Mouse (Mus musculus) limb, embryonic 15.5 days (tissue): ENCODE measurements around the gene Slc31a2. TPM values are rescaled to one million over a fixed set of nuclear protein-coding genes. Genes with fewer than 3 reads are reported as not detected.

Experiments
- ATAC-seq: fragments of 200-750 bp; cut with Nextera tagmentation; 2 replicates; pipeline ENCODE4 v1.8.0; 2017; ENCODE audit warnings: low read depth, moderate TSS enrichment; ENCODE audit not compliant: insufficient number of reproducible peaks, low FRiP score, low TSS enrichment
- H3K27ac ChIP-seq: fragments of 300-500 bp; sonication (generic); 2 replicates; pipeline ENCODE4 v1.5.1; 2015; ENCODE audit warnings: moderate library complexity, mild to moderate bottlenecking, inconsistent platforms
- H3K27me3 ChIP-seq: fragments of 300-500 bp; sonication (generic); 2 replicates; pipeline ENCODE4 v1.6.1; 2015; ENCODE audit warnings: inconsistent platforms
- H3K36me3 ChIP-seq: fragments of 300-500 bp; sonication (generic); 2 replicates; pipeline ENCODE4 v1.6.1; 2015; ENCODE audit warnings: inconsistent platforms
- H3K4me1 ChIP-seq: fragments of 300-500 bp; sonication (generic); 2 replicates; pipeline ENCODE4 v1.6.1; 2015; ENCODE audit warnings: inconsistent platforms
- H3K4me2 ChIP-seq: fragments of 300-500 bp; sonication (generic); 2 replicates; pipeline ENCODE4 v1.6.1; 2015; ENCODE audit warnings: mild to moderate bottlenecking, inconsistent platforms
- H3K4me3 ChIP-seq: fragments of 300-500 bp; sonication (generic); 2 replicates; pipeline ENCODE4 v1.5.1; 2015; ENCODE audit warnings: mild to moderate bottlenecking, inconsistent platforms
- H3K9ac ChIP-seq: fragments of 300-500 bp; sonication (generic); 2 replicates; pipeline ENCODE4 v1.6.1; 2015; ENCODE audit warnings: inconsistent platforms
- H3K9me3 ChIP-seq: fragments of 300-500 bp; sonication (generic); 2 replicates; pipeline ENCODE4 v1.6.1; 2016; ENCODE audit warnings: inconsistent platforms
- WGBS: fragments of 180-500 bp; shearing (Covaris S2); methylation state at CpG from one replicate; pipeline ENCODE4 v1.1.7; 2015; 5-methylcytosine and 5-hydroxymethylcytosine counted together
- polyA plus RNA-seq: library from polyadenylated mRNA; unstranded; fragments of >200 nt; fragmentation: Nextera tagmentation; extraction: Ambion mirVana; gene quantifications from 2 replicates; pipeline ENCODE4 v1.2.1, GENCODE M21; 2015

Gene Slc31a2
- polyA plus RNA-seq, result 49.7 and 51.4 TPM in 2 replicates

DNA sequence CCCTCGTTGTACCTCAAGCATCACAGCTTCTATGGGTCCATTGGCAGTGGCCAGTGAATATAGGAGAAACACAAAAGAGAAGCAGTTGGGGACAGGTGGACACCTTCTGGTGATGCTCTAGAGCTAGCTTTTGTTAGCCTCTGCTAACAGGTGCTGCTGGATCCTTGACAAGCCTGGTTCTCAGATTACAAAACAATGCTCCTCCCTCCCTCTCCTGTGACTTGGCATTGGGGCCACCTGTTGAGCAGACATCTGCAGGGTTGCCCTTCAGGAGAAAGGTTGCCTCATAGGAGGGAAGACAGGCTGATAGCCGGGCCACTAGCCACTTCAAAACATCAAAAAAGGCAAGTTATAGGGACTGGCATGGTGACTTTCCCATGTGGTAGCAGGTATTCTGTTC, at the start of gene Slc31a2:
Gene Slc31a2, plus strand, starts transcription at position 287 of the 400 bp plus-strand sequence.
- no peak for ATAC-seq
- no peaks in the 10 kb centered on the region for H3K9me3 ChIP-seq

DNA sequence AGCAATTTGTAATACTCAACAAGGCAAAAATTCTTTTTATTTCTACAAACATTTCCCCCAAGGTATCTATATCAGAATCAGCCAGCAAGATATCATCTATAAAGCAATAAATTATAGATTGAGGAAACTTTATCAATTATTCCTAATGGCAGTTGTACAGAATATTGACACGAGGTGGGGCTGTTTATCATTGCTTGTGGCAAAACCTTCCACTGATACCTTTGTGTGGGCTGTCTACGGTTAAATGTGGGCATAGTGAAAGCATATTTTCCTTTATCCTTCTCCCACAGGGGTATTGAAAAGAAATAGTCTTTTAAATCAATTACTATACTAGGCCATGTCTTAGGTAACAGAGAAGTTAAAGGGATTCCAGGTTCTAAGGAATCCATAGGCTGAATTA, 48.9 kb upstream of the Slc31a2 start:
- Histone ChIP-seq H3K9ac (no peak overlapping the region), H3K4me1 (peaks cover 2% of the 10 kb centered on the region; the same call in 1 of the 2 replicates), H3K9me3 (no peaks in the 10 kb centered on the region), H3K27me3 (no peaks in the 10 kb centered on the region), H3K27ac (no peak overlapping the region), H3K4me3 (no peak overlapping the region), H3K36me3 (no peaks in the 10 kb centered on the region), H3K4me2 (no peak overlapping the region)
- no peak for ATAC-seq
- 70% methylated on average over 2 of the region's 2 CpGs for whole genome bisulfite sequencing

More for the DNA sequence above, at the start of gene Slc31a2:
- Histone ChIP-seq H3K36me3 (no peaks in the 10 kb centered on the region), H3K4me2 (no peak within 1 kb of the TSS), H3K27me3 (no peaks in the 10 kb centered on the region), H3K27ac (no peak within 1 kb of the TSS), H3K9ac (no peak within 1 kb of the TSS), H3K4me1 (0 out of 2 replicates have a peak, but pooled peaks cover 4% of the 10 kb centered on the region), H3K4me3 (no peak within 1 kb of the TSS)
- WGBS, result 45% methylated on average over 2 of the region's 2 CpGs

GRCm38 (mm10) chr4:62228391-62228790, 34.0 kb upstream of the Slc31a2 start:
- H3K36me3 ChIP-seq, result no peaks in the 10 kb centered on the region
- no peaks in the 10 kb centered on the region for H3K4me1 ChIP-seq
- no peaks in the 10 kb centered on the region for H3K9me3 ChIP-seq
- no peak for ATAC-seq
- no peak overlapping the region for H3K27ac ChIP-seq
- H3K4me2 ChIP-seq, result no peak overlapping the region
- 35% methylated on average over 10 of the region's 10 CpGs for WGBS
- H3K27me3 ChIP-seq, result no peaks in the 10 kb centered on the region
- H3K4me3 ChIP-seq, result no peak overlapping the region
- H3K9ac ChIP-seq, result no peak overlapping the region

DNA sequence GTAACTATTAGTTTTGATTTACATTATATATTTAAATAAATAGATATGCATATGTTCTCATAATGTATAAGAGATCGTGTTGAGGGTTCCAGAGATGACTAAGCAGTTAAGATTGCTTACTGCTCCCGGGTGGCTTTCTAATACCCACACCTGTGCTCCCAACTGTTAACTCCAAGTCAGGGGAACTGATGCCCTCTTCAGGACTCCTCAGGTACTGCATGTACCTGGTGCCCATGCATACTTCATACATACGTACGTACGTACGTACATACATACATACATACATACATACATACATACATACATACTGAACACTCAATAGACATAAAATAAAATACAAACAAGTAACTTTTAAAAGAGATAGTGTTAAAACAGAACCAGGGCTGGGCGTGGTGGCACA, 32.9 kb upstream of the Slc31a2 start:
- H3K9ac ChIP-seq, result no peak overlapping the region
- H3K4me1 ChIP-seq, result no peaks in the 10 kb centered on the region
- 88% methylated on average over 7 of the region's 7 CpGs for WGBS
- H3K4me2 ChIP-seq, result no peak overlapping the region
- no peak overlapping the region for H3K4me3 ChIP-seq
- H3K27ac ChIP-seq, result no peak overlapping the region
- ATAC-seq, result no peak
- no peaks in the 10 kb centered on the region for H3K27me3 ChIP-seq
- no peaks in the 10 kb centered on the region for H3K36me3 ChIP-seq
- H3K9me3 ChIP-seq, result no peaks in the 10 kb centered on the region

- no peak overlapping the region for H3K4me2 ChIP-seq
- no peak overlapping the region for H3K9ac ChIP-seq
- no peaks in the 10 kb centered on the region for H3K27me3 ChIP-seq
- H3K4me3 ChIP-seq, result no peak overlapping the region
- 75% methylated on average over 1 of the region's 1 CpGs for WGBS
- no peaks in the 10 kb centered on the region for H3K9me3 ChIP-seq
- no peak overlapping the region for H3K27ac ChIP-seq
- no peaks in the 10 kb centered on the region for H3K36me3 ChIP-seq
- H3K4me1 ChIP-seq, result no peaks in the 10 kb centered on the region
- ATAC-seq, result no peak
Measured at GRCm38 (mm10) chr4:62230153-62230552, 32.2 kb upstream of the Slc31a2 start.

GRCm38 (mm10) chr4:62230769-62231168, 31.6 kb upstream of the Slc31a2 start, which contains the start of gene Zfp37:
Gene Zfp37 (minus strand): TSS chr4:62231047.
- Histone ChIP-seq H3K9ac (no peak within 1 kb of the TSS), H3K9me3 (no peaks in the 10 kb centered on the region), H3K27ac (no peak within 1 kb of the TSS), H3K36me3 (no peaks in the 10 kb centered on the region), H3K27me3 (no peaks in the 10 kb centered on the region), H3K4me2 (no peak within 1 kb of the TSS), H3K4me1 (no peaks in the 10 kb centered on the region), H3K4me3 (no peak within 1 kb of the TSS)
- no peak for ATAC-seq
- WGBS, result 76% methylated on average over 13 of the region's 13 CpGs

DNA sequence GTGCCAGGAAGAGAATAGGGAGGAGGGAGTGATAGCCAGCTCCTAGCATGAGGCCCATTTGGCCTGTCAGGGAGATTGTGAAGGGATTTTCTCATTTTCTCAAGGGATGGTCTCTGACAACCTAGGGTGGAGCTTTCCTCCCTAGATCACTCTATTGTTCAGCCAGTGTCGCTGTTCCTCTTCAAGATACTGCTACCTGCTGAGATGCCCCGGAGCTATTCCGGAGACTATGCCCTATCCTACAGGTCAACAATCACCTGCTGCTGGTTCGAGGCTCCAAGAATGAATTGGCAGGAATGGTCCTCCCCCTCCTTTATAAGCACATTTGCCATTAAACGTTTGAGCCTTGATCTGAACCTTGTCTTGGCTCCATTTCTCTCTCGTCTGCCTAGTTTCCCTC, 21.8 kb upstream of the Slc31a2 start:
- ATAC-seq, result no peak
- no peaks in the 10 kb centered on the region for H3K4me1 ChIP-seq
- H3K36me3 ChIP-seq, result no peaks in the 10 kb centered on the region
- H3K9ac ChIP-seq, result no peak overlapping the region
- no peak overlapping the region for H3K4me2 ChIP-seq
- no peak overlapping the region for H3K27ac ChIP-seq
- 68% methylated on average over 6 of the region's 6 CpGs for WGBS
- H3K4me3 ChIP-seq, result no peak overlapping the region
- H3K9me3 ChIP-seq, result no peaks in the 10 kb centered on the region
- H3K27me3 ChIP-seq, result no peaks in the 10 kb centered on the region

DNA sequence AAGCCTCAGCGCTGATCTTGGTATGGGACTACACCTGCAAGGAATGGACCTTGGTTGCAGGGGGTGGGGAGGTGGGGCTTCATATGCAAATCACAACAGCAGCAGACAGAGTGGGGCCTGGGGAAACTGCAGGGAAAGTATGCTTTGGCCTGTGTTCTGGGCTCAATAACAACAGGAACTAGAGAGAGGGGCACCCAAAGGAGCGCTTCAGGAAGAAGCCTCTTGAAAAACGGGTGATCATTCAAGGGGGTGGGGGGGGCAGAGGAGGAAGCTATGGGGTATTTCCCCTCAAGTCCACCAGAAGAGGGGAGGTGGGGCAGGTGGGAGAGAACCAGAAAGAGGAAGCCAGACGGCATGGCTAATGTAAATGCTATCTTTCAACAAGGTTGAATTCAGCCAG, 14.0 kb upstream of the Slc31a2 start:
- Histone ChIP-seq H3K27ac (no peak overlapping the region), H3K4me3 (no peak overlapping the region), H3K9ac (no peak overlapping the region), H3K27me3 (no peaks in the 10 kb centered on the region), H3K4me1 (no peaks in the 10 kb centered on the region), H3K36me3 (no peaks in the 10 kb centered on the region), H3K9me3 (no peaks in the 10 kb centered on the region), H3K4me2 (no peak overlapping the region)
- ATAC-seq, result no peak
- 27% methylated on average over 4 of the region's 4 CpGs for WGBS

DNA sequence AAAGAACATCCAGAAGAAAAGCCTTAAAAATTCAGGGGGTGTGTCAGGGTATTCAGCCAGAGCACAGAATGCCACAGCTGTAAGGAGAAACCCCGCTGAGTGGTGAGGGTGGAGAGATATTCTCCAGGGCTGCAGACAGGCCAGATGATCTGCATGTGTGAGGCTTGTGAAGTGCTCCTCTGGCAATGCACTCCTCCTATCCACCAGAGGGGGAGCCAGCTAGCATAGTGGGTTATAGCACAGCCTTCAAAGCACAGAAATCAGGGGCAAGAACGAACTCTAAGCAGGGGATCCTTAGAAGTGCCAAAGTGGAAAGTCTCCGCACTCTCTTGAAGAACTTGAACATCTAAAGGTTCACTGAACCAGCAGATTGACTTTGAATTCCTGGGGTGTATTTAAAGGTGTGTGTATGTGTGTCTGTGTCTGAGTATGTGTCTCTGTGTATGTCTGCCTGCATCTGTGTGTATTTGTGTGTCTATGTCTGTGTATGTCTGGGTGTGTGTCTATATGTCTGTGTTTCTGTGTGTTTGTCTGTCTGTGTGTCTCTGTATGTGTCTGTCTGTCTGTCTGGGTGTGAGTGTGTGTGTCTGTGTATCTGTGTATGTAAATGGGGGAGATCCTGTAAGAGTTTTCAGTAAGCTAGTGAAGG, 11.3 kb upstream of the Slc31a2 start:
- Histone ChIP-seq H3K4me3 (no peak overlapping the region), H3K9ac (no peak overlapping the region), H3K27ac (no peak overlapping the region), H3K36me3 (no peaks in the 10 kb centered on the region), H3K4me2 (no peak overlapping the region), H3K9me3 (no peaks in the 10 kb centered on the region), H3K4me1 (no peaks in the 10 kb centered on the region), H3K27me3 (no peaks in the 10 kb centered on the region)
- WGBS, result 40% methylated on average over 3 of the region's 3 CpGs
- ATAC-seq, result no peak

DNA sequence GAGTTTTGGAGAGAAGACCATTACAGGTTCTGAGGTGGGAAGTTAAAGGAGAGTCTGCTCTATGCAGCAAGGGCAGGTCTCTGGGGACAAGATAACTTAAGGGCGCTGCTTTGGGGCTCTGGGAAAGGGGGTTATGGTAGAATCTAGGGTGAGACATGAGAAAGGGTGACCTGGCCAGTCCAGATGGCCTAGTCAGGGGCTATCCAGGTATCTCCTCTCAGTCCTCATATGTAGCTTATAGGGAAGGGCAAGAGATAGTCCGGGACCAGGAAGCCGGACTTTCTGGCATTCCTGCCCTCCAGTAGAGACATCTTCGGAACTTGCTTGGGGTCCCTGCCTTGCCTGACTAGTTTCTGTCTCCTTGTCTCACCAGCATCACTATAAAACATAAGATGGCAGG, 10.6 kb upstream of the Slc31a2 start:
- 89% methylated on average over 4 of the region's 4 CpGs for WGBS
- ATAC-seq, result no peak
- no peak overlapping the region for H3K27ac ChIP-seq

DNA sequence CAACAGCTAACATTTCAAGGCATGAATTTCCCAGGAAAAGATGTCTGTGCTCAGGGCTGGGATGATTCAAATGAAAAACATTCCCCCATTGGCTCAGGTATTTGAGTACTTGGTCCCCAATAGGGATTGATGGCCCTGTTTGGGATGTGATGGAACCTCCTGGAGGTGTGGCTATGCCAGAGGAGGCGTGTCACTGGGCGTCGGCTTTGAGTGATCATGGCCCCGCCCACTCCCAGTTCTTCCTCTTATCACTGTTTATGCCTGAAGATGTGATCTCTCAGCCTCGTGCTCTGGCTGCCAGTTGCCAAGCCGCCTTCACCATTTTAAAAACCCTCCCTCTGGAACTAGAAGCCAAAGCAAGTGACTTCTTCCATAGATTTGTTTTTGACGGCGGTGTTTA, 7.8 kb upstream of the Slc31a2 start:
- Histone ChIP-seq H3K4me3 (no peak overlapping the region), H3K9ac (no peak overlapping the region), H3K4me2 (no peak overlapping the region), H3K9me3 (no peaks in the 10 kb centered on the region), H3K27ac (no peak overlapping the region), H3K4me1 (no peaks in the 10 kb centered on the region), H3K27me3 (no peaks in the 10 kb centered on the region), H3K36me3 (no peaks in the 10 kb centered on the region)
- no peak for ATAC-seq
- WGBS, result 66% methylated on average over 8 of the region's 8 CpGs

More for the DNA sequence above, 10.6 kb upstream of the Slc31a2 start:
- H3K9ac ChIP-seq, result no peak overlapping the region
- no peaks in the 10 kb centered on the region for H3K27me3 ChIP-seq
- no peaks in the 10 kb centered on the region for H3K9me3 ChIP-seq
- no peak overlapping the region for H3K4me2 ChIP-seq
- no peaks in the 10 kb centered on the region for H3K36me3 ChIP-seq
- no peaks in the 10 kb centered on the region for H3K4me1 ChIP-seq
- H3K4me3 ChIP-seq, result no peak overlapping the region

GRCm38 (mm10) chr4:62256931-62257330, 5.4 kb upstream of the Slc31a2 start:
- Histone ChIP-seq H3K36me3 (no peaks in the 10 kb centered on the region), H3K9ac (no peak overlapping the region), H3K27me3 (no peaks in the 10 kb centered on the region), H3K9me3 (no peaks in the 10 kb centered on the region), H3K4me2 (no peak overlapping the region), H3K27ac (no peak overlapping the region), H3K4me1 (no peaks in the 10 kb centered on the region), H3K4me3 (no peak overlapping the region)
- no peak for ATAC-seq
- WGBS, result 18% methylated on average over 8 of the region's 8 CpGs
